In the genomic region with DNA sequence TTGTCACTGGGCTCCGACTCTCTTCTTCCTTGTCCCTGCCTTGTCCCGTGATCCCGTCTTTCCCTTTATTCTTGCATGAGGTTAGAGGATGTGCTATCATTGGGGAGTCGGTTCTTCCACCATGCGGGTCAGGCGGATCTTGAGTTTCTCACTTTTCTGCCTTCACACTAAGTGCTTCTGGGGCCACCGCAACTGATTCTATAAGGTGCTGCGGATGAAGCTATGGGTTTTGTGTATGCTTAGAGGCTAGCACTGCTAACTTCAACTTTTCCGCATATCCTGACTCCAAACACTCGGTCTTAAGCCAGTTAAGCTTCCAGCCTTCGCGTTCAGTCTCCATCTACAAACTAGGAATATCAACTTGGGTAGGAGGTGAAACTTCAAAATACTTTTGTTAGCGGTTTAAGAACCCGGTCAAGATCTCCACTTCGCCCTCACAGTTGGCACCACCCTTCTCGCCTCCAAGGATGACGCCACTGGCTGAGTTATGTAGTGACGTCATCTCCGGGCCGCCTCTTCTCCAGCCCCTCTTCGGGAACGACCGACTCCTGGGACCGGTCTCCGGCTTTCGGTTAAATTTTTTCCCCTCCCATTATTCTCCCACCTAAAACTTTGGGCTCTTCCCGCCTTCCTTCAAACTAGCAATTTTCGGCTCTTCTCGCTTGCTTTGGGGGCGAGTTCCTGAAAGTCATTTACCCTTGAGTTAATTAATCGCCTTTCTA, we compare ENCODE assay signal across 8 mouse cellular contexts. TPM values are rescaled to one million over a fixed set of nuclear protein-coding genes. Genes with fewer than 3 reads are reported as not detected.
A peak's percentile ranks its signal among the peaks of the same experiment; 100 is the strongest.
DNase-seq lines count a peak whose midpoint lies in the region; ATAC-seq lines count a peak whose summit lies in the region.

No protein-coding gene starts in this region.

- peak overlapping the region; percentile 98 for H3K27ac ChIP-seq in hindbrain, embryonic 10.5 days

- peak; percentile 70 for ATAC-seq in frontal cortex, adult (ENCODE audit: low TSS enrichment)

- H3K36me3 ChIP-seq in hindbrain, embryonic 10.5 days = no peaks in the 10 kb centered on the region

- H3K27me3 ChIP-seq in hindbrain, embryonic 10.5 days (ENCODE audit: insufficient read depth, poor library complexity, severe bottlenecking) = no peaks in the 10 kb centered on the region

- H3K9me3 ChIP-seq in hindbrain, embryonic 10.5 days = no peaks in the 10 kb centered on the region

- peaks cover 23% of the 10 kb centered on the region for H3K4me1 ChIP-seq in hindbrain, embryonic 10.5 days (replicated peaks)

- peak; percentile 77 for DNase-seq in MEL-GATA-1-ER (ENCODE audit: extremely low read depth, low read depth)
- peak; percentile 96 for DNase-seq in cerebellum, adult 9-10 months
- peak; percentile 94 for DNase-seq in hindbrain, embryonic 10.5 days (ENCODE audit: low spot score)
- peak; percentile 94 for DNase-seq in layer of hippocampus, adult 9-11 months
- peak; percentile 95 for DNase-seq in lung, postnatal 10 days
- DNase-seq in ovary, postnatal 14 days (ENCODE audit: low spot score) = peak; percentile 84
- DNase-seq in thymus, postnatal 10 days (ENCODE audit: low spot score in 2 of 2) = peak; percentile 86 to 88

- WGBS in hindbrain, embryonic 10.5 days = 1% methylated on average over 31 of the region's 31 CpGs

- H3K4me3 ChIP-seq in hindbrain, embryonic 10.5 days = peak overlapping the region; percentile 90

RNA-seq across cellular contexts. Expression of a gene that starts 1.5 kb away (rescaled TPM):
- polyA plus RNA-seq in hindbrain, embryonic 10.5 days (2016; fragmentation: Nextera tagmentation; extraction: Ambion mirVana) = 20.5 and 23.0 TPM in 2 replicates

RNA-seq across cellular contexts. Expression of a gene that starts 11.7 kb away (rescaled TPM):
- polyA plus RNA-seq in hindbrain, embryonic 10.5 days (2016; fragmentation: Nextera tagmentation; extraction: Ambion mirVana) = 371 and 455 TPM in 2 replicates

RNA-seq across cellular contexts. Expression of a gene that starts 53.3 kb away (rescaled TPM):
- 67.4 and 70.9 TPM in 2 replicates for polyA plus RNA-seq in hindbrain, embryonic 10.5 days (2016; fragmentation: Nextera tagmentation; extraction: Ambion mirVana)

Comparison
In these comparisons a context has a peak if more than half of its experiments do, and no peak if none do; other contexts are left out.
1. Peak in every context shown above with its lines: DNase-seq, ATAC-seq, H3K4me3 ChIP-seq and H3K27ac ChIP-seq.